Mouse (Mus musculus): ENCODE data around the gene Dnajb12. TPM values are rescaled to one million over a fixed set of nuclear protein-coding genes. Genes with fewer than 3 reads are reported as not detected.

The Dnajb12 gene
- polyA plus RNA-seq, 1 experiment, result 20.5 TPM

GRCm38 (mm10) chr10:59938662-59939061, 59.3 kb downstream of the Dnajb12 start:
- WGBS, result 77% methylated on average over 5 of the region's 5 CpGs
- no peak overlapping the region for H3K4me3 ChIP-seq (replicated peaks; ENCODE audit: control insufficient read depth, low read depth, low read length)
- no peak overlapping the region for H3K27ac ChIP-seq (ENCODE audit: control insufficient read depth, insufficient read depth, low read depth, low read length, poor library complexity)
- peaks cover 8% of the 10 kb centered on the region for H3K4me1 ChIP-seq (ENCODE audit: control insufficient read depth, insufficient read depth, low read length)
- no peak for TF ChIP-seq POLR2A (IDR thresholded peaks at IDR 0.05; ENCODE audit: borderline replicate concordance, control insufficient read depth, low read depth, low read length)
- TF ChIP-seq CTCF (IDR thresholded peaks at IDR 0.05; ENCODE audit: control insufficient read depth, insufficient read depth, low read length), result no peak

- 40% methylated on average over 1 of the region's 1 CpGs for WGBS
- H3K27ac ChIP-seq (ENCODE audit: control insufficient read depth, insufficient read depth, low read depth, low read length, poor library complexity), result no peak overlapping the region
- TF ChIP-seq POLR2A (IDR thresholded peaks at IDR 0.05; ENCODE audit: borderline replicate concordance, control insufficient read depth, low read depth, low read length), result no peak
- no peak for TF ChIP-seq CTCF (IDR thresholded peaks at IDR 0.05; ENCODE audit: control insufficient read depth, insufficient read depth, low read length)
- no peak overlapping the region for H3K4me3 ChIP-seq (replicated peaks; ENCODE audit: control insufficient read depth, low read depth, low read length)
- H3K4me1 ChIP-seq (ENCODE audit: control insufficient read depth, insufficient read depth, low read length), result peaks cover 8% of the 10 kb centered on the region
These were observed 59.7 kb downstream of the Dnajb12 start for GRCm38 (mm10) chr10:59939081-59939480.

DNA sequence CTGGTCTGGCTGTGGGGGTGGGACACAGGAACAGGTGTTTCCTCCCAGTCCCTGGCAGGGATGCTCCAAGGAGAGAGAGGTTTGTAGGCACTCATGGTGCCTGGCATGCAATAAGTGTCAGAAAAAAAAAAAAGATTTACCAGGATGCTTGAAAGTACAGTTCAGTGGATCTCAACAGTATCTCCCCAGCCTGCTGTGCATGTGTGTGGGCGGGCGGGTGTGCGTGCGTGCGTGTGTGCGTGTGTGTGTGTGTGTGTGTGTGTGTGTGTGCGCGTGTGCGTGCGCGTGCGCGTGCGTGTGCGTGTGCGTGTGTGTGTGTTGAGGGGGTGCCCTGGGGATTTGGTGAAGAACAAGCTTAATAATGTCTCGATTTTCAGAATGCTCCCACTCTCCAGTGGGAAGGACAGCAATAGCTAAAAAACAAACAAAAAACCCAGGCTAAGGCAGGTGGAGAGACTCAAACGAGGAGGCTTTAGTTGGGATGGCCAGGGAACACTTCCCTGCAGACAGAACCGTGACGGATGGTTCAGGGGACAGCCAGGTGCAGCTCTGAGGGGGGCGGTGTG, 63.0 kb downstream of the Dnajb12 start:
- peak overlapping the region; percentile 4 for H3K4me3 ChIP-seq (replicated peaks; ENCODE audit: control insufficient read depth, low read depth, low read length)
- WGBS, result 60% methylated on average over 21 of the region's 21 CpGs

DNA sequence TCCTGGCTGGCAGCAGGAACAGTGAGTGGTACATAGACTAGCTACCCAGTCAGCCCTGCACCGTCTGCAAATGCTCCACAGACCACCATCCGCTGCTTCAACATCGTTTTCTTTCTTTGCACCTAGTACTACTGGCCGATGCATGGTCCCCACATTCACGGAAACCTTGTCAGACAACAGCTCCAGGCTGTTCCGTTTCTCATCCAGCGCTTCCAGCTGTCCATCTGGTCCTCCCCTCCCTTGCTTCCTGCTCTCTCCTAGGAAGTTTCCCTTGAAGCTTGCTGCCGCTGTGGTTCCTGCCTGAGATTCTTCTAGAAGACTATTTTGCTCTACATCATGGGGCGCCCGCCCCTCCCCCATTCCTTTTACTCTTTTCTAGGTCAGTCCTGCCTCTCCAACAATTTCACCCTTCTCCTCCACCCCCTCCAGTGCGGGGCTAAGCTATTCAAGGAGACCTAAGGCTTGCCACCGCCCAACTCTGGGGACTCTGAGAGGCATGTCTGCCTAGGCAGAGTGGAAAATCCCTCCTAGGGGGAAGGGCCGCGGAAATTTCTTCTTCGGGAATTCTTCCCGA, 63.6 kb downstream of the Dnajb12 start:
- H3K4me3 ChIP-seq (replicated peaks; ENCODE audit: control insufficient read depth, low read depth, low read length), result peak overlapping the region; percentile 4
- no peak for TF ChIP-seq POLR2A (IDR thresholded peaks at IDR 0.05; ENCODE audit: borderline replicate concordance, control insufficient read depth, low read depth, low read length)
- no peak for TF ChIP-seq CTCF (IDR thresholded peaks at IDR 0.05; ENCODE audit: control insufficient read depth, insufficient read depth, low read length)
- H3K4me1 ChIP-seq (ENCODE audit: control insufficient read depth, insufficient read depth, low read length), result peaks cover 8% of the 10 kb centered on the region
- H3K27ac ChIP-seq (ENCODE audit: control insufficient read depth, insufficient read depth, low read depth, low read length, poor library complexity), result peak overlapping the region; percentile 40
- WGBS, result 12% methylated on average over 16 of the region's 16 CpGs

More for the DNA sequence above, 63.0 kb downstream of the Dnajb12 start:
- H3K4me1 ChIP-seq (ENCODE audit: control insufficient read depth, insufficient read depth, low read length), result peaks cover 8% of the 10 kb centered on the region
- H3K27ac ChIP-seq (ENCODE audit: control insufficient read depth, insufficient read depth, low read depth, low read length, poor library complexity), result no peak overlapping the region
- TF ChIP-seq POLR2A (IDR thresholded peaks at IDR 0.05; ENCODE audit: borderline replicate concordance, control insufficient read depth, low read depth, low read length), result no peak
- TF ChIP-seq CTCF (IDR thresholded peaks at IDR 0.05; ENCODE audit: control insufficient read depth, insufficient read depth, low read length), result no peak

DNA sequence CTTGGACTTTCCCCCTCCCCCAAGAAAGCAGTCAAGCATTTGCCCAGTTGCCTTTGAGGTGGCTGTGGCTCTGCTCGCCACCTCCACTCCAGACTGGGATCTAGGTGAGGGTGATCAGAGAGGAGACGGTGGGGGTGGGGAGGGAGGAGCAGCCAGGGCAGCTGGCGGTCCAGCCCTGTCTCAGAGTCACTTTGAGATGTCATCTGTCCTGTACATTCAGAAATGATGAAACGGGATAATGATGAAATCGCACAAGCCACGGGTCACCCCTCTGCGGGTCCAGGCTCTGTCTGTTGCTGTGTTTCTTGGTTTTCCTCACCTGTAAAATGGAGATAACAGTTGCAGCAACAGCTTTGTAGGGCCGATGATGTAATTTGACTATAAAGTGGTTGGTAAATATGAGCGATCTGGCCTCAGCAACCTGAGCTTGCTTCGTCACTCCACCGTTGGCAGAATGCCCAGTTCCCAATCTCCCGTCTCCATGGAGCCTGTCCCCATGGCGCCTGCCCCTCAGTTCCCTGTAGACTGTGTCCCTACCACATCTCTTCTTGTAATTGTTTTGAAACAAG, 64.1 kb downstream of the Dnajb12 start:
- 15% methylated on average over 13 of the region's 13 CpGs for WGBS
- Histone ChIP-seq H3K4me3 (replicated peaks; ENCODE audit: control insufficient read depth, low read depth, low read length) (no peak overlapping the region), H3K4me1 (ENCODE audit: control insufficient read depth, insufficient read depth, low read length) (peaks cover 8% of the 10 kb centered on the region), H3K27ac (ENCODE audit: control insufficient read depth, insufficient read depth, low read depth, low read length, poor library complexity) (peak overlapping the region; percentile 40)
- no peak for TF ChIP-seq POLR2A (IDR thresholded peaks at IDR 0.05; ENCODE audit: borderline replicate concordance, control insufficient read depth, low read depth, low read length)
- no peak for TF ChIP-seq CTCF (IDR thresholded peaks at IDR 0.05; ENCODE audit: control insufficient read depth, insufficient read depth, low read length)

GRCm38 (mm10) chr10:59945416-59945815, 66.1 kb downstream of the Dnajb12 start:
- peaks cover 6% of the 10 kb centered on the region for H3K4me1 ChIP-seq (ENCODE audit: control insufficient read depth, insufficient read depth, low read length)
- H3K4me3 ChIP-seq (replicated peaks; ENCODE audit: control insufficient read depth, low read depth, low read length), result no peak overlapping the region
- WGBS, result 86% methylated on average over 3 of the region's 3 CpGs
- H3K27ac ChIP-seq (ENCODE audit: control insufficient read depth, insufficient read depth, low read depth, low read length, poor library complexity), result no peak overlapping the region
- TF ChIP-seq POLR2A (IDR thresholded peaks at IDR 0.05; ENCODE audit: borderline replicate concordance, control insufficient read depth, low read depth, low read length) (no peak), CTCF (IDR thresholded peaks at IDR 0.05; ENCODE audit: control insufficient read depth, insufficient read depth, low read length) (no peak)

DNA sequence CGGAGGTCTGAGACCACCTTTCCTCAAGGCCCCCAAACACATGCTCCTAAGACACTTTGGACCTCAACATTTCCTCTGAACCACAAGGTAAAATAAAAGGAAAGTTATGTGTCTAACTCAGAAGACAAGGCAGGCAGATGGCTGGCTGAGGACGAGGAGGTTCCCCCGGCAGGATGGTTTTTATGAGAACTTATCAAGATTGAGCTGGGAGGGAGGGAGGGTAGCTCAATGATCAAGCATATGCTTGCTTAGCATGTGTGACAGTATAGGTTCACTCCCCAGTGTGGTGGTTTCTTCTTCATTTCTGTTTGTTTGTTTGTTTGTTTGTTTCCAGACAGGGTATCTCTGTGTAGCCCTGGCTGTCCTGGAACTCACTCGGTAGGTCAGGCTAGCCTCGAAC, 67.0 kb downstream of the Dnajb12 start:
- Histone ChIP-seq H3K27ac (ENCODE audit: control insufficient read depth, insufficient read depth, low read depth, low read length, poor library complexity) (no peak overlapping the region), H3K4me3 (replicated peaks; ENCODE audit: control insufficient read depth, low read depth, low read length) (no peak overlapping the region), H3K4me1 (ENCODE audit: control insufficient read depth, insufficient read depth, low read length) (peaks cover 6% of the 10 kb centered on the region)
- 75% methylated on average over 5 of the region's 5 CpGs for WGBS
- no peak for TF ChIP-seq CTCF (IDR thresholded peaks at IDR 0.05; ENCODE audit: control insufficient read depth, insufficient read depth, low read length)
- TF ChIP-seq POLR2A (IDR thresholded peaks at IDR 0.05; ENCODE audit: borderline replicate concordance, control insufficient read depth, low read depth, low read length), result no peak

DNA sequence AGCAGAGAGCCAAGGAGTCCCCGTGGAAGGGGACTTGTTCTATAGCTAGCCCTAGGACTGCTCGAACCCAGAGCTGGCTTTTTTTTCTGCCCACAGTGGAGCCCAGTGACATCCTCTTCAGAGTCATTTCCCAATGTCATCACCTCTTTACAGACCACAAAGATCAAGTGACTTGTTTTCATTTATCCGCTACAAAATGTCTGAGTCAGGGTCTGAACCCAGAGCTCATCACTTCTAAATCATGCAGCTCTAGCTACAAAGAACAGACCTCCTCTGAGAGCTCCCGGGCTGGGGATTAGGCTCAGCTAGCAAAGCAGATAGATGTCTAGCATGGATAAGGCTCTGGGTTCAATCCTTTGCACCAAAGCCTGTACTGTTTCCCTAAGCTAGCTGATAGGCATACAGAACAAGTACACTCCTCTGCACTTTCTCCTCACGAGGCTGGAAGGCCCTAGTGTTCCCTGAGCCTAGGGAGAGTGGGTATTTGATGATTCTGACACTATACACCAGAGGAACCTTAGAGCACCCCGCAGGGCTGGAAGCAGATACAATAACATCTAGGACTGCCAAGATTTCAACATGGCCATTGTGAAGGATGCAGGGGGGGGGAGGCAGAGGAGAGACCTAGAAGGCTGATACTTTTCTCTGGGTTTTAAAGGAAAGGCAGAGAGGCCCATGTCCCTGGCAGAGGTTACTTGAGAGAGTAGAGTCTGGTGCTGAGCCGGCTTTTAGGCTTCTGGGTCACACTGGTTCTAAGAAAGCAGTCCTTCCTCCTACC, 68.1 kb downstream of the Dnajb12 start:
- Histone ChIP-seq H3K4me1 (ENCODE audit: control insufficient read depth, insufficient read depth, low read length) (peaks cover 5% of the 10 kb centered on the region), H3K4me3 (replicated peaks; ENCODE audit: control insufficient read depth, low read depth, low read length) (no peak overlapping the region), H3K27ac (ENCODE audit: control insufficient read depth, insufficient read depth, low read depth, low read length, poor library complexity) (no peak overlapping the region)
- TF ChIP-seq POLR2A (IDR thresholded peaks at IDR 0.05; ENCODE audit: borderline replicate concordance, control insufficient read depth, low read depth, low read length) (no peak), CTCF (IDR thresholded peaks at IDR 0.05; ENCODE audit: control insufficient read depth, insufficient read depth, low read length) (no peak)
- 46% methylated on average over 7 of the region's 7 CpGs for WGBS
